Mouse (Mus musculus) heart, embryonic 12.5 days (tissue): ENCODE measurements around the gene Ube2a. TPM values are rescaled to one million over a fixed set of nuclear protein-coding genes. Genes with fewer than 3 reads are reported as not detected.
"Not testable (repeated sequence)": the region's sequence is repeated elsewhere in the genome, so short reads cannot be mapped to it uniquely, and the experiment has no call there.

Experiments
- ATAC-seq: fragments of 200-750 bp; cut with Nextera tagmentation; 2 replicates; pipeline ENCODE4 v1.8.0; 2017; ENCODE audit warnings: moderate TSS enrichment, moderate library complexity; ENCODE audit not compliant: insufficient number of reproducible peaks, low FRiP score
- H3K27ac ChIP-seq: fragments of 300-500 bp; sonication (generic); 2 replicates; pipeline ENCODE4 v1.5.1; 2016; ENCODE audit warnings: mild to moderate bottlenecking, moderate library complexity; ENCODE audit not compliant: poor library complexity, severe bottlenecking
- H3K27me3 ChIP-seq: fragments of 300-500 bp; sonication (generic); replicated peaks from 2 replicates; pipeline ENCODE4 v1.6.1; 2016; ENCODE audit warnings: mild to moderate bottlenecking, moderate library complexity
- H3K36me3 ChIP-seq: fragments of 300-500 bp; sonication (generic); 2 replicates; pipeline ENCODE4 v1.6.1; 2016; ENCODE audit warnings: mild to moderate bottlenecking, moderate library complexity
- H3K4me1 ChIP-seq: fragments of 300-500 bp; sonication (generic); replicated peaks from 2 replicates; pipeline ENCODE4 v1.6.1; 2016; ENCODE audit warnings: mild to moderate bottlenecking
- H3K4me2 ChIP-seq: fragments of 300-500 bp; sonication (generic); 2 replicates; pipeline ENCODE4 v1.6.1; 2016; ENCODE audit warnings: mild to moderate bottlenecking, moderate library complexity
- H3K4me3 ChIP-seq: fragments of 300-500 bp; sonication (generic); 2 replicates; pipeline ENCODE4 v1.5.1; 2016; ENCODE audit warnings: mild to moderate bottlenecking
- H3K9ac ChIP-seq: fragments of 300-500 bp; sonication (generic); 2 replicates; pipeline ENCODE4 v1.6.1; 2016; ENCODE audit warnings: mild to moderate bottlenecking, moderate library complexity
- H3K9me3 ChIP-seq: fragments of 300-500 bp; sonication (generic); replicated peaks from 2 replicates; pipeline ENCODE4 v1.6.1; 2016; ENCODE audit warnings: mild to moderate bottlenecking, moderate library complexity
- WGBS: fragments of 180-500 bp; shearing (Covaris S2); methylation state at CpG from one replicate; pipeline ENCODE4 v1.1.7; 2016; 5-methylcytosine and 5-hydroxymethylcytosine counted together
- polyA plus RNA-seq: library from polyadenylated mRNA; unstranded; fragments of >200 nt; fragmentation: Nextera tagmentation; extraction: Ambion mirVana; gene quantifications from 2 replicates; pipeline ENCODE4 v1.2.1, GENCODE M21; 2016

Ube2a gene
- polyA plus RNA-seq, 1 experiment from 2014 or later: 124 TPM

DNA sequence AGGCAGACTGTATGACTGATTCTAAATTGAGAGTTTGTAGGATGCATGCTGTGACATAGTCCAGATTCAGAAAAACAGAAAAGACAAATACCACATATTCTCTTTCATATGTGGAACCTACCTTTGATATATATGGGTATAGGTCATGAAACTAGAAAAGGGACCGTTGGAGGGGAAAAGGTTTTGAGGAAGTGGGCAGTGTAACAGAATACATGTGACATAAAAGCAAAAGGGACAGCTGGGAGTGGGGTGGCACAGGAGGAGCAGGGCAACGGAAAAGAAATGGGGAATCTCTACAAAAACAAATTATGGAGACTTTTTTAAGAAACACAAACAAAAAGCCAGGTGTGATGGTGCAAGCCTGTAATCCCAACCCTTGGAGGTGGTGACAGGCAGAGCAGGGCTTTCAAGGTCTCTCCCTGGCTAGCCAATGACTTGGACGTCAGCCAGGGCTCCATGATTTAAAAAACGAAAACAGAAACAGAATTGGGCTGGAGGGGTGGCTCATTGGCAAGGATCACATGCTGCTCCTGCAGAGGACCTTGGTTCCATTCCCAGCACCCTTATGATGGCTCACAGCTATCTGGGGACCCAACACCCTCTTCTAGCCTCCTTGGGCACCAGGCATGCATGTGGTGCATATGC lies 30.2 kb upstream of the Ube2a start:
- 74% methylated on average over 4 of the region's 4 CpGs for WGBS
- no peak for ATAC-seq
- no peak overlapping the region for H3K27ac ChIP-seq
- no peaks in the 10 kb centered on the region for H3K4me1 ChIP-seq
- H3K4me3 ChIP-seq: no peak overlapping the region
- no peaks in the 10 kb centered on the region for H3K9me3 ChIP-seq
- H3K4me2 ChIP-seq: no peak overlapping the region
- no peak overlapping the region for H3K9ac ChIP-seq
- no peaks in the 10 kb centered on the region for H3K36me3 ChIP-seq
- no peaks in the 10 kb centered on the region for H3K27me3 ChIP-seq

DNA sequence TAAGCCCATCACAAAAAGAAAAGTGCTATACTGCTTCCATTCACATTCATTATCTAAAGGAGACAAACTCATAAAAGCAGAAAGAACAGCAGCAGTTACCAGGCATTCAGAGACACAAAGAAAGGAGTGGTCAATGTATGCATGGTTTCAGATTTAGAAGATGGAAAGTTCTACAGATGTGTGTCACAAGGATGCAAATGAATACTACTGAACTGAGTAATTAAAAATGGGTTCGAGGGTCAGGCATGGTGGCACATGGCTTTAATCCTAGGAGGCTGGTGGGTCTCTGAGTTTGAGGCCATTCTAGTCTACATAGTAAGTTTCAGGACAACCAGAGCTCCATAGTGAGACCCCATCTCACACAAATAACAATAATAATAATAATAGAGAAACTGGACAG lies 26.5 kb upstream of the Ube2a start:
- H3K36me3 ChIP-seq: 0 out of 2 replicates have a peak, but pooled peaks cover under 1% of the 10 kb centered on the region
- no peak overlapping the region for H3K9ac ChIP-seq
- no peaks in the 10 kb centered on the region for H3K27me3 ChIP-seq
- ATAC-seq: no peak
- no peaks in the 10 kb centered on the region for H3K4me1 ChIP-seq
- no peaks in the 10 kb centered on the region for H3K9me3 ChIP-seq
- no peak overlapping the region for H3K27ac ChIP-seq
- H3K4me3 ChIP-seq: no peak overlapping the region
- H3K4me2 ChIP-seq: no peak overlapping the region
- 90% methylated on average over 1 of the region's 1 CpGs for WGBS

DNA sequence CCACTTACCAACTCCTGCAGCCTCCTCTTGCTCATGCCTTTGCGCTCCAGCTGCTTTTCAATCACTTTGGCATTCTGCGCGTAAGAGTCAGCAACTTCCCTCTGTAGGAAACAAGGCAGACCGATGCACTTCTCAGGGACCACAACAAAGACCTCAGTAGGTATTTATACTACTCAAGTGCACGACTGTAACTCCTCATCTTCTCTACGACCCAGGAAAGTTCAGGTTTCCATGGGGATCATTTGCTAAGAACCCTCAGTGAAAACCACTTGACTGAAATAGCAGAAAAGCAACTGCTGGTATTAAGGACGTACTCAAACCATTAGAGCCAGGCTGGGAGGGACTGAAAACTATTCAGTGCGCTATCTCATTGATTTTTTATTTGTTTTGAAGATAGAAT lies 21.1 kb upstream of the Ube2a start:
- H3K4me2 ChIP-seq: no peak overlapping the region
- 0 out of 2 replicates have a peak, but pooled peaks cover 12% of the 10 kb centered on the region for H3K36me3 ChIP-seq
- H3K4me3 ChIP-seq: no peak overlapping the region
- H3K4me1 ChIP-seq: no peaks in the 10 kb centered on the region
- no peak for ATAC-seq
- H3K9ac ChIP-seq: no peak overlapping the region
- no peak overlapping the region for H3K27ac ChIP-seq
- no peaks in the 10 kb centered on the region for H3K27me3 ChIP-seq
- H3K9me3 ChIP-seq: no peaks in the 10 kb centered on the region
- 84% methylated on average over 8 of the region's 8 CpGs for WGBS

DNA sequence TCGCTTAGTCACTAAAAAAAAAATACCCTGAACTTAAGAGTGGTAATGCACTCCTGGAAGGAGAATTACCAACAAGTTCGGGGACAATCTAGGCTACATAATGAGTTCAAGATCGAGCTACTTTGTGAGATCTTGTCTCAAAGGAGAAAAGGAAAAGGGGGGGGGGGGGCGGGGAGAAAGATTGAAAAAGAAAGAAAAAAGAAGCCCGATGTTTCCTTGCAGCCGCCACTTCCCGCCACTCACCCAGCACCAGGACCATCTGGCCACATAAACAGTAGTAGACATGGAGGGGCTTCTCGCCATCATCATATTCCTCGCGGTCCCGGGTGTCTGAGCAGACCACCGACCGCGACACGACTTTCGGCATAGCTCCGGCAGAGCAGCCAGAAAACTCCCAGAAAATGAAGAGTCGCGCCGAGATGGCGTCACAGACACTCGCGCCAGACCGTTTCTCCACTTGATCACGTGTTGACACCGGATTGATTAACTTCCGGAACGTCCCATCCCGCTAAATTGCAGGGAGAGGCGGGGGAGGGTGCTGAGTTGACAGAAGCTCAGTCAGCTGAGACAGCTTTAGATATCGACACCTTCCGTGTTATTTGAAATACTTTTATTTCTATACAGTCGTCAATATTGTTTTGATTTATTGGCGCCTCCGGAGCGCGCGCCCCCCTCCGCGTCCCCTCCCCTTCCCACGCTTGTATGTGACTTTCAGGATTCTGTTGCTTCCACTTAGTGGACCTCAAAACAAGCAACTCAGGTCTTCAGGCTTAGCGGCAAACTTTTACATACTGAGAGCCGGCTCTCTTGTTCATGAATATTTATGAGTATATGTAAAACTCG lies 9.7 kb upstream of the Ube2a start:
- peak overlapping the region; percentile 60 for H3K4me2 ChIP-seq
- no peak overlapping the region for H3K27ac ChIP-seq
- no peaks in the 10 kb centered on the region for H3K9me3 ChIP-seq
- H3K36me3 ChIP-seq: no peaks in the 10 kb centered on the region
- no peaks in the 10 kb centered on the region for H3K27me3 ChIP-seq
- H3K4me3 ChIP-seq: peak overlapping the region; percentile 57
- WGBS: 14% methylated on average over 43 of the region's 44 CpGs
- ATAC-seq: peak; percentile 78
- peak overlapping the region; percentile 73 for H3K9ac ChIP-seq
- H3K4me1 ChIP-seq: peaks cover 6% of the 10 kb centered on the region; the same call in 1 of the 2 replicates

DNA sequence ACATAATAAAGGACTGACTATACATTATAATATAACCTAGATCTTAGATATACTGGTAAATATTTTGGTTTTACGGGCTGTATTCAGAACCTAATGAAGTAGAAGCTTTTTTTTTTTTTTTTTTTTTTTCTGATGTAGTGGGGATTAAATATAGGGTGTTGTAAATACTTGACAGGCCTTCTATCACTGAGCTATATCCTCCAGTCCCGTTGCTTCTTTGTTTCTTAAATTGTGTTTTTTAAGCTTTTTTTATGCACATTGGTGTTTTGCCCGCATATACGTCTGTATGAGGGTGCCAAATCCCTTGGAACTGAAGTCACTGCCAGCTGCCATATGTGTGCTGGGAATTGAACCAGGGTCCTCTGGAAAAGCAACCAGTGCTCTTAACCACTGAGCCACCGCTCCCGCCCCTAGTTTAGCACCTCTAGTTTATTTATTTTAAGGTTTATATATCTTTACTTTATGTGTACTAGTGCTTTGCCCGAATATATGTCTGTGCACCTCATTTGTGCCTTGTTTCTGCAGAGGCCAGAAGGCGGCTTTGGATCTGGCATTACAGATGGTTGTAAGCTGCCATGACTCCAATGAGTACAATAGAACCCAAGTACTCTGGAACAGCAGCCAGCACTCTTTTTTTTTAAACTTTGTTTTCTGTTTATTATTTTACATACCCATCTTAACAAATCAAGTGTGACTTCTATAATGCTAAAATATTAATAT lies 8.9 kb upstream of the Ube2a start:
- Histone ChIP-seq H3K4me3 (peak overlapping the region; percentile 57), H3K36me3 (no peaks in the 10 kb centered on the region), H3K4me1 (peaks cover 6% of the 10 kb centered on the region; the same call in 1 of the 2 replicates), H3K9ac (no peak overlapping the region), H3K27me3 (no peaks in the 10 kb centered on the region), H3K4me2 (peak overlapping the region; percentile 46), H3K9me3 (no peaks in the 10 kb centered on the region), H3K27ac (no peak overlapping the region)
- no peak for ATAC-seq
- 43% methylated on average over 8 of the region's 8 CpGs for WGBS

DNA sequence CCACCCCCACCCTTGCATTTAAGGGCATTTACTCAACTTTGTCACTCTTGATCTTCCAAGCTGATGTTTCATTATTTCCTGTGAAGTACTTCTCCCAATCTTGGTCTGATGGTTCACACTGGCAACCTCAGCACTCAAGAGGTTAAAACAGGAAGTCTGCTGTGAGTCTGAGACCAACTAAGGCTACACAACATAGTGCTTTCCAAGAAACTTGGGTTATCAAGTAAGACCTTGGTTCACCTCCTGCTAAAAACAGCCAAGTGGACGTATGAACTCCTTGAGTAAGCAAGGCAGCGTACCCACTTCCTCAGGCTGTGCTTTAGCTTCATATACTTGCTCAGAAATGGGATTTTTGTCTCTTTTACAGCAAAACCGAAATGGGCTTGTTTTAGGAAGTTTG lies 3.3 kb upstream of the Ube2a start:
- Histone ChIP-seq H3K4me1 (peaks cover 2% of the 10 kb centered on the region; the same call in 1 of the 2 replicates), H3K9me3 (no peaks in the 10 kb centered on the region), H3K27ac (no peak overlapping the region), H3K36me3 (no peaks in the 10 kb centered on the region), H3K9ac (no peak overlapping the region), H3K4me2 (no peak overlapping the region), H3K27me3 (0 out of 2 replicates have a peak, but pooled peaks cover 3% of the 10 kb centered on the region), H3K4me3 (no peak overlapping the region)
- no peak for ATAC-seq
- 54% methylated on average over 3 of the region's 3 CpGs for WGBS

DNA sequence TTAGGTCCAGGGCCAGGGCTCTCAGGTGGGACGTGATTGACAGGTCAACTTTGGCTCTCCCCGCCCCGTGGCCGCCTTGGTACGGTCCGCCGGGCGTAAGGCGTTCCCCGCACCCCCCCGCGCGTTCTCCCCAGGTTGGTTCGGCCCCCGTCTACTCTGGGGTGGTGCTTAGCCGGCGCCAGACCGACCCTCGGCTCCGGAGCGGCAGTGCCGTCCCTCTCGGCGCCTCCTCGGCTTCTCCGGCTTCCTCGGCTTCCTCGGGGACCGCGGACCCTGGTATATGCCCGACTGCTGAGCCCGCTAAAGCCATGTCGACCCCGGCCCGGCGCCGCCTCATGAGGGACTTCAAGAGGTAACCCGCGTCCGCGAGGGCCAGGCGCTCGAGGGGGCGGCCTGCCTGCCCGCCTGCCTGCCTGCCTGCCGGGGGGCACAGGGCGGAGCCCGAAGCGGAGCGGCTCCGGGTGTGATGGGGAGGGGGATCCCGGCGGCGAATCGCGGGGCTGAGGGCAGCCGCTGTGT lies 537 bp downstream of the Ube2a start:
- 10% methylated on average over 57 of the region's 57 CpGs for WGBS
- peaks cover 6% of the 10 kb centered on the region; the same call in 1 of the 2 replicates for H3K4me1 ChIP-seq
- peak overlapping the region; percentile 80 for H3K4me2 ChIP-seq
- peak overlapping the region; percentile 75 for H3K27ac ChIP-seq
- no peaks in the 10 kb centered on the region for H3K9me3 ChIP-seq
- H3K36me3 ChIP-seq: no peaks in the 10 kb centered on the region
- 0 out of 2 replicates have a peak, but pooled peaks cover 3% of the 10 kb centered on the region for H3K27me3 ChIP-seq
- peak overlapping the region; percentile 77 for H3K4me3 ChIP-seq
- peak overlapping the region; percentile 86 for H3K9ac ChIP-seq
- ATAC-seq: peak; percentile 95

DNA sequence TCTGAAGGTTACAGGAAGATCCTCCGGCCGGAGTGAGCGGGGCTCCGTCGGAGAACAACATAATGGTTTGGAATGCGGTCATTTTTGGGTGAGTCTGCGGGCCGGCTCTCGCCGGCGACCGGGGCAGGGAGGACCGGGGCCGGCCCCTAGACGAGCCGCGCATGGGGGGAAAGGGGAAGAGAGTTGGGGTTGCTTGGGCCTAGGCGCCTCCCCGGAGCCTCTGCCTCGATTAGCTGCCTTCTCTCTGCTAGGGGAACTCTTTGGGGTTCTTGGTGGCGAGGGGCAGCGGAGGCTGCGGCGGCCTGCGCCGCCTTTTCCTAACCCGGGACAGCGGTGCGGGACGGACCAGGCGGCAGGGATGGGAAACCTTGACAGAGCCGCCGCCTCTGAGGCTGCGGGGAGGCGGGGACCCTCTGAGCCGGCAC lies 1.0 kb downstream of the Ube2a start:
- Histone ChIP-seq H3K27me3 (0 out of 2 replicates have a peak, but pooled peaks cover 3% of the 10 kb centered on the region), H3K9ac (peak overlapping the region; percentile 86), H3K27ac (peak overlapping the region; percentile 75), H3K4me3 (peak overlapping the region; percentile 77), H3K9me3 (no peaks in the 10 kb centered on the region), H3K4me2 (peak overlapping the region; percentile 80), H3K36me3 (no peaks in the 10 kb centered on the region), H3K4me1 (peaks cover 6% of the 10 kb centered on the region; the same call in 1 of the 2 replicates)
- ATAC-seq: peak; percentile 75
- WGBS: 6% methylated on average over 36 of the region's 36 CpGs

DNA sequence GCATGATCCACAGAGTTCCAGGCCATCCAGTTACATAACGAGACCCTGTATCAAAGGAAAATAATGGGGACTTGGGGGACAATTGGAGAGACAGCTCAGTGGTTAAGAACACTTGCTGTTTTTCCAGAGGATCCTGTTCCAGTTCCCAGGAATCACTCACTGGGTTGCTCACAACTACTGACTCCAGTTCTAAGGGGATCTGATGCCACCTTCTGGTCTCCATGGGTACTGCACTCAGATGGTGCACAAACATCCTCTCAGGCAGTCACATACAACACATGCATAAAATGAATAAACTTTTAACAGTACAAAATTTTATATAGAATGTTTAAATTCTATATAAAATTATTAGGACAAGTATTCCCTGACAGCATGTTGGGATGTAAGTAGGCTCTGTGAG lies 11.0 kb downstream of the Ube2a start:
- no peak overlapping the region for H3K4me3 ChIP-seq
- H3K36me3 ChIP-seq: peaks cover 5% of the 10 kb centered on the region
- H3K4me2 ChIP-seq: no peak overlapping the region
- no peaks in the 10 kb centered on the region for H3K27me3 ChIP-seq
- H3K9ac ChIP-seq: no peak overlapping the region
- H3K4me1 ChIP-seq: no peaks in the 10 kb centered on the region
- WGBS: 90% methylated on average over 1 of the region's 1 CpGs
- H3K27ac ChIP-seq: no peak overlapping the region
- ATAC-seq: no peak
- 0 out of 2 replicates have a peak, but pooled peaks cover 3% of the 10 kb centered on the region for H3K9me3 ChIP-seq

DNA sequence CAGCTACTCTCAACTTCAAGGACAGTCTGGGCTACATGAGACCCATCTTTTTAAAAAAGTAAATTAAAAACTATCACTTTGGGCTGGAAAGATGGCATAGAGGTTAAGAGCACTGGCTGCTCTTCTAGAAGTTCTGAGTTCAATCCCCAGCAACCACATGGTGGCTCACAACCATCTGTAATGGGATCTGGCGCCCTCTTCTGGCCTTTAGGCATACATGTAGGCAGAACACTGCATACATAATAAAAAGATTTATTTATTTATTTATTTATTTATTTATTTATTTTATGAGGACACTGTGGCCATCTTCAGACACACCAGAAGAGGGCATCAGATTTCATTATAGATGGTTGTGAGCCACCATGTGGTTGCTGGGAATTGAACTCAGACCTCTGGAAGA lies 25.2 kb downstream of the Ube2a start:
- H3K9me3 ChIP-seq, H3K4me3 ChIP-seq, H3K4me2 ChIP-seq, H3K27ac ChIP-seq, H3K36me3 ChIP-seq, H3K9ac ChIP-seq, ATAC-seq, H3K4me1 ChIP-seq, H3K27me3 ChIP-seq: not testable (repeated sequence)
- WGBS: 38% methylated on average over 1 of the region's 1 CpGs
